Mouse (Mus musculus) left cerebral cortex, adult 8-10 months (tissue): ENCODE data around the gene Vmn1r117. TPM values are rescaled to one million over a fixed set of nuclear protein-coding genes. Genes with fewer than 3 reads are reported as not detected.
"Not testable (repeated sequence)": the region's sequence is repeated elsewhere in the genome, so short reads cannot be mapped to it uniquely, and the experiment has no call there.

Source experiments
- DNase-seq, 2 experiments: peaks; one replicate each; pipeline ENCODE4 v3.0.0; 2022; ENCODE audit warnings: low spot score in 2 of 2
- total RNA-seq, 4 experiments: library from RNA; stranded (reverse); gene quantifications; 2 replicates each; pipeline ENCODE4 v1.2.4; 2022

The Vmn1r117 gene
- not detected for total RNA-seq

- DNase-seq = not testable (repeated sequence)
Measured at GRCm38 (mm10) chr7:20884021-20884420, at the start of gene Vmn1r117. TSS of gene Vmn1r117 (minus strand) at chr7:20884121.

DNA sequence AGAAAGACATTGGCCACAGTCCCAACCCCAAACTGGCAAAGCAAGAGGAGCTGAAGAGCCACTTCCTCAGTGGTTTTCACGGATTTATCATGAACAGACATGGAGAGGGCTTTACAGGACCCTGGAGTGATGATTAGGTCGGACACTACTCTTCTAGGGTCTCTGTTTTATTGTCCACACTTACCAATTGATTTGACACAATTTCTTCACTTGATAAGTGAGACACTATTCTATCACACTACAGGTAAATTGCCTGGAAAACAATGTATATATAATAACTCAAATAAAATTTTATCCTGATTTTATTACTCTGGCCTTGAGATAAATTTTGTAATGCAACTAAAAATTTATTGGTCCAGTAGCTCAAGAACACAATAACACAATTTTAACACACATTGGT is 28.3 kb upstream of the Vmn1r117 start, which contains the start of gene Vmn1r118:
TSS of gene Vmn1r118 (minus strand) at position 101 of the 400 bp plus-strand sequence.
- DNase-seq = not testable (repeated sequence)

DNA sequence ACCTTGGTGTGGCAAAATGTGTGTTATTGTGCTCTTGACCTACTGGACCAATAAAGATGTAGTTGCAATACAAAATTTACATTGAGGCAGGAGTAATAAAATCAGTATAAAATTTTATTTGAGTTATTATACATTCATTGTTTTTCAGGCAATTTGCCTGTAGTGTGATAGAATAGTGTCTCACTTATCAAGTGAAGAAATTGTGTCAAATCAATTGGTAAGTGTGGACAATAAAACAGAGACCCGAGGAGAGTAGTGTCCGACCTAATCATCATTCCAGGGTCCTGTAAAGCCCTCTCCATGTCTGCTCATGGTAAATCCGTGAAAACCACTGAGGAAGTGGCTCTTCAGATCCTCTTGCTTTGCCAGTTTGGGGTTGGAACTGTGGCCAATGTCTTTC is 12.0 kb downstream of the Vmn1r117 start, which contains the start of gene Vmn1r116:
TSS of gene Vmn1r116 (plus strand) at position 301 of the 400 bp plus-strand sequence.
- DNase-seq = not testable (repeated sequence)

DNA sequence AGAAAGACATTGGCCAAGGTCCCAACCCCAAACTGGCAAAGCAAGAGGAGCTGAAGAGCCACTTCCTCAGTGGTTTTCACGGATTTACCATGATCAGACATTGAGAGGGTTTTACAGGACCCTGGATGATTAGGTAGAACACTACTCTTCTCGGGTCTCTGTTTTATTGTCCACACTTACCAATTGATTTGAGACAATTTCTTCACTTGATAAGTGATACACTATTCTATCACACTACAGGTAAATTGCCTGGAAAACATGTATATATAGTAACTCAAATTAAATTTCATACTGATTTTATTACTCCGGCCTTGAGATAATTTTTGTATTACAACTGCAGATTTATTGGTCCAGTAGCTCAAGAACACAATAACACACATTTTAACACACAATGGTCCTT is 39.0 kb downstream of the Vmn1r117 start, which contains the start of gene Vmn1r115:
TSS of gene Vmn1r115 (minus strand) at position 101 of the 400 bp plus-strand sequence.
- DNase-seq = not testable (repeated sequence)

Other genes with a start within 250 kb of the Vmn1r117 start
- not detected for gene Vmn1r107, start 215.2 kb downstream of the Vmn1r117 start, total RNA-seq
- gene Vmn1r111, start 180.9 kb downstream of the Vmn1r117 start, total RNA-seq = not detected
- gene Gm10668, start 153.5 kb downstream of the Vmn1r117 start, total RNA-seq = not detected
- not detected for gene Vmn1r112, start 112.9 kb downstream of the Vmn1r117 start, total RNA-seq
- not detected for gene Vmn1r113, start 96.8 kb downstream of the Vmn1r117 start, total RNA-seq
- gene Vmn1r114, start 71.9 kb downstream of the Vmn1r117 start, total RNA-seq = not detected
- not detected for gene Vmn1r115, start 39.1 kb downstream of the Vmn1r117 start, total RNA-seq
- gene Vmn1r116, start 11.9 kb downstream of the Vmn1r117 start, total RNA-seq = not detected
- not detected for gene Vmn1r118, start 28.2 kb upstream of the Vmn1r117 start, total RNA-seq
- gene Vmn1r119, start 128.3 kb upstream of the Vmn1r117 start, total RNA-seq = not detected
- gene Vmn1r120, start 169.7 kb upstream of the Vmn1r117 start, total RNA-seq = not detected
- gene Vmn1r121, start 214.4 kb upstream of the Vmn1r117 start, total RNA-seq = not detected